Mouse (Mus musculus): ENCODE data around the gene Kazald1.
"Not testable (repeated sequence)": the region's sequence is repeated elsewhere in the genome, so short reads cannot be mapped to it uniquely, and the experiment has no call there.

Gene Kazald1

DNA sequence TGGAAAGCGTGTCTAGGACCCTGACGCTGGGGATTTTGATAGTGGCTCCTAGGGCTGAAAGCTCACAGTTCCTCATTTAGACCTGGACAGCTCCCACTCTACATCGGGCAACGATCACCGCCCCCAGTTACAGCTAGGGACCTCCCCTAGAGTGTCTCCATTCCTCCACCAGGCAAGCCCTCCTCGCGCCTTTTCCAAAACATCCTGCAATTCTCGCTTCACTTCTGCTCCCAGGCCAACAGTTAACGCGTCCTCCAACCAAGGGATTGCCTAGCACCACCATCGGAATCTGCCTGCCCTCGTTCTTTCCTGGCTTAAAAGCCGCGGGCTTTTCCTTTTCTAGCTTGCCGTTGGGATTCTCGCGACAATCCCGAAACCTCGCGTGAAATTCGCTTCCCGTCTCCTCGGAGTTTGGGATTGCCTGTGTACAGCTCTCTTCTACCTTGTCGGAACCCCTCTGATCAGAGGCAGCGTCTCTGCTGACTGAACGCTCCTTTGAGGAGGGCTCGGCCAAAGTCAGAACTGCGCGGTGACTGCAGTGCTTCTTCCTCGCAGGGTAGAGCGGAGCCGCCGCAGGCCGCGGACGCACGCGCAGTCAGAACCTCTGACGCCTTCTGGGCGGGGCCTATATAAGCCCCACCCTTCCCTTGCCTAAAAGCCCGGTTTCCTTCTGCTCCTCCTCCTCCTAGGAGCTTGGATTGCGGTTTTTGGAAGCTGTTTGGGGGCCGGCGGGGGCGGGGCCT is at the start of gene Kazald1:
Gene Kazald1 (plus strand): TSS at position 662 of the 743 bp plus-strand sequence.
- DNase-seq (ENCODE audit: low spot score): peak; percentile 93

GRCm38 (mm10) chr19:45025937-45026568 is 49.0 kb upstream of the Kazald1 start:
- DNase-seq (ENCODE audit: low spot score): no peak

DNA sequence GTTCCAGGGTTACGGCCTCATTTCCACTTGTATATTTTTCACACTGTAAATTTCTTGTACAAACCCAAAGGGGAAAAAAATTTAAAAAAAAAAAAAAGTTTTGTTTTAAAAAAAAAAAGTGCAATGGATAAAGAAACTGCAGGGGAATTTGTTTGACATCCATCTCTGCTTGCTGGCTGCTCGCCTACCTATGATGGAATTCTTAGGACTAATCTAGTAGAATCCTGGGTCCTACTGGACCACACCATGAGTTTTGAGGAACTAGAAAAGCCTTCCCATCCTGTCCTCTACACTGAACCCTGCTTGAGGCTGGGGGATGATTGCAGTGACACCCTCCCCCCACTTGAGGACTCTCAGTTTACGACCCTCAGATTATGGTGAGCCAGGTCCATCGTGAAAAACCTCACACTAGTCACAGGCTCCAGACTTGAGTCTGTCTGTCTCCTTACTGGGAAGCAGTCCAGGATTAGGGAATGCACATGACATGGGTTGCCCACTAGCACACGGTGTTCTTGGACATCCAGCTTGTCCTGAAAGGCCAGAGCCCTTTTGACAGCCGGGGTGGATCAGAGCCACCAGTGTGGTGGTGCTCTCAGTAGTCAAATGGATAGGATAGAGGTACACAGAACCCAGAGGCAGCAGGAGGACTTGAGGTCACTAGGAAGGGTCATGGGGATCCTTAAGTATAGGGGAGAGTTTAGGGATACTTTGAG is 47.9 kb upstream of the Kazald1 start:
- no peak for DNase-seq (ENCODE audit: low spot score)

DNA sequence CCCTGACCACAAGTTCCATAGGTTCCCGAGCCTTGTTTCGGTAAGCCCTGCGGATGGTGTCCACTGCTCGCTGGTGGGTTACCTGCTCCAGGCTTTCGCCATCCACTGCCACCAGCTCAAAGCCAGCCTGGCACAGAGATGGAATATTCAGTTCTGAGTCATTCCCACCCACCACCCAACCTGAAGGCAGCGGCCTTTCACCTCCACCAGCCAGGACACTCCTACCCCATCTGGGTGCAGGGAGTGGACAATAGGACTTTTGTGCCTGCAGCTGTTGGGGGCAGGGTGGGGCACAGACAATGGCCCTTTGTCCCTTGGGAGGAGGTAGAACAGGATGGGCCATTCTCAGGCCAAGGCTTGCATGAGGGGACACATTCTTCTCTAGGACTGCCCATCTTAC is 47.2 kb upstream of the Kazald1 start:
- no peak for DNase-seq (ENCODE audit: low spot score)

DNA sequence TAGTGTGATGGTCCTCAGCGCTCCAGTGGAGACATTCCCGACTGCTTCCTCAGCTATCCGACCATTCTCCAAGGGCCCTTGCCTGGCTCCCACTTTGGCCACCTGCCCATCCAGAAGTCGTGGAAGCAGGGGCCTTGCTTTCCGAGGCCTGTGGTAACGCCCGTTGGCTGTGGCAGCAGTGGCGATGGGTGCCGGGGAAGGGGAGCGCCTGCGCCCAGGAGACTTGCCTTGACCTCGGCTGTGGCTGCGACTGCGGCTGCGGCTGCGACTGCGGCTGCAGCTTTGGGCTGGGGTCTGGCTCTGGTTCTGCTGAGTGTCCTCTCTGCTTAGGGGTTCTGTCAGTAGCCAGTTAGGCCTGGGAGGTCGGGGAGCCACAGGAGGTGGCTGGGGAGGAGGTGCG is 46.3 kb upstream of the Kazald1 start:
- no peak for DNase-seq (ENCODE audit: low spot score)

DNA sequence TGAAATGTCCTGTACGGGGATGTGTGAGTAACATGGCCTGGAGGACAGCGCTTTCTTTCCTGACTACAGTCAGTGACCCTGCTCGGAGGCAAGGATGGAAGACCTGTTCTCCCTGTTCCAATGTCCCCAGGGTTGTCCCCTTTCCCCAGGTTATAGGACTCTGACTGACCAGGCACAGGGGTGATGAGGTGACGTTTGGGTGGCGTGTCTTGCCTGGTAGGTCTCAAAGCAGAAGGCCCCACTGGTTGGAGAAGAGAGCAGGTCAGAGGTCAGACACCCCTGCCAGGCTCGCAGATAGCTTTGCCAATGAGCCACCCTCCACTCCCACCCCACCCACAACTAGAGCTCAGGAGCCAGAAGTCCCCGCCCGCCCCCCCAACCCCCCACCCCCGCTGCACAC is 45.5 kb upstream of the Kazald1 start:
- DNase-seq (ENCODE audit: low spot score): no peak

- DNase-seq (ENCODE audit: low spot score): peak; percentile 65
Observed at GRCm38 (mm10) chr19:45030111-45030510, 44.9 kb upstream of the Kazald1 start.

DNA sequence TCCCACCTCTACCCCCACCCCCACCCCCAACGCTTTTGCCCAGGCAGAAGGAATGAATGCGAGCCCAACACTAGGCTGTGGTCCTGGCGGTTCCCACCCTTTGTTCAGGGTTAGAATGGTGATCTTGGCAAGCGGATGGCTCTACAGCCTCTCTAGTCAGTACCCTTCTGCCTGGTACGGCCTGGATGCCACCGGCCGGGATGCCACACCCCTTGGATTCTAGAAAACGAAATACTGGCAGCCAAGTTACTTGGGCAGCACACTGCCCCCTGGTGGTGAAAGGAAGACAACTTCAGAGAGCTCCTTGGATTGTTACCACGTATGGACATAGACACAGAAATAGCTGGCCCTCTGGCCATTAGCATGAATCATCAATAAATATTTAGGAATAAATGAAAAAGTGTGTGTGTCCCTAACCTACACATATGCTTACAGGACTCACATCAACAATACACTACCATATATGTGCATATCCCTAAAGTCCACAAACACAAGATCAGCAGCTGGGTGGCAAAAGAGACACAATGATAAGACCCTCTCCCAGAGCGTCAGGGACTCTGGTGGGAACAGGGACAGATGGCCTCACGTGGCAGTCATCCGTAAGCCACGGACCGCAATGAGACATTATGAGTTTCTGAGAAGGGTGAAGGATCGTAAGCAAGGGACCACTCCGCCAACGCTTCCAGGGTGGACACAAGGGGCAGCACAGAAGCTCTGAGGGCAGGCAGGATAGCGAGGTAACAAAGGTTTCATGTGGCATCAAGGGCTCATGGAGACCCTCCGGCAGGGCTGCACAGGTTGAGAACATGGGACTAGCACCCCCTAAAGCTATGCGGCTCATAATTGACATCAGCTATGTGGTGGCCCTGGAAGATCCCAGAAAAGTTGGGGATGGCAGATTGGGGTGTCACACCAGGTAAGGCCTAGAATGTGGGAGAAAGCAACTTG is 44.0 kb upstream of the Kazald1 start:
- DNase-seq (ENCODE audit: low spot score): peak; percentile 74

GRCm38 (mm10) chr19:45031780-45032179 is 43.3 kb upstream of the Kazald1 start:
- peak; percentile 67 for DNase-seq (ENCODE audit: low spot score)

GRCm38 (mm10) chr19:45032570-45033332 is 42.3 kb upstream of the Kazald1 start:
- DNase-seq (ENCODE audit: low spot score): no peak

DNA sequence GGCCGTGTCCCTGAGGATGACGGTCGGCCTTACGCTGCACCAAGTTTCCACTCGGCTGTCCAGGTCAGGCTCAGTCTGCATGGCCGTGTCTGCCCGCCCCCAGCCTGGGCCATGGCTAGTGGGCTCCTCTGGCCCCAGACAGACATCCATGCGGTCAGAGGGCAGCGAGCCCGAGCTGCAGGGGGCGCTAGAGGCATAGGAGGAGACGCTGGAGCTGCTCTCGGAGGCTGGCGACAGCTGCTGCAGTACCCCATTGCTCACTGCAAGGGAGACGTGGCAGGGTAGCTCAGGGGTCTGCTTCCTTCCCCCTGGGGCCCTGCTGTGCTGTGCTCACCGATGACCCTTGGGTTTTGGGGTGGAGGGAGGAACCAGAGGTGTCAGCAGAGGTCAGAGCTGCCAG is 38.2 kb upstream of the Kazald1 start:
- DNase-seq (ENCODE audit: low spot score): peak; percentile 63

- not testable (repeated sequence) for DNase-seq (ENCODE audit: low spot score)
Observed at GRCm38 (mm10) chr19:45038198-45038597, 36.8 kb upstream of the Kazald1 start.

GRCm38 (mm10) chr19:45040214-45040613 is 34.8 kb upstream of the Kazald1 start:
- DNase-seq (ENCODE audit: low spot score): no peak

- DNase-seq (ENCODE audit: low spot score): no peak
Observed at GRCm38 (mm10) chr19:45044389-45044927, 30.6 kb upstream of the Kazald1 start.

GRCm38 (mm10) chr19:45045236-45045635 is 29.8 kb upstream of the Kazald1 start:
- DNase-seq (ENCODE audit: low spot score): no peak

GRCm38 (mm10) chr19:45045651-45046050 is 29.4 kb upstream of the Kazald1 start, which contains the start of gene Pdzd7:
TSS of gene Pdzd7 (minus strand) at chr19:45045717.
- no peak for DNase-seq (ENCODE audit: low spot score)

GRCm38 (mm10) chr19:45046523-45047321 is 28.3 kb upstream of the Kazald1 start:
- peak; percentile 80 for DNase-seq (ENCODE audit: low spot score)

- peak; percentile 95 for DNase-seq (ENCODE audit: low spot score)
Observed at GRCm38 (mm10) chr19:45047417-45047934, 27.6 kb upstream of the Kazald1 start, which contains the start of gene Sfxn3. TSS of gene Sfxn3 (plus strand) at chr19:45047503.

GRCm38 (mm10) chr19:45047935-45048643 is 27.0 kb upstream of the Kazald1 start:
- peak; percentile 55 for DNase-seq (ENCODE audit: low spot score)
